Mouse (Mus musculus): ENCODE measurements around the gene Lancl3.

DNA sequence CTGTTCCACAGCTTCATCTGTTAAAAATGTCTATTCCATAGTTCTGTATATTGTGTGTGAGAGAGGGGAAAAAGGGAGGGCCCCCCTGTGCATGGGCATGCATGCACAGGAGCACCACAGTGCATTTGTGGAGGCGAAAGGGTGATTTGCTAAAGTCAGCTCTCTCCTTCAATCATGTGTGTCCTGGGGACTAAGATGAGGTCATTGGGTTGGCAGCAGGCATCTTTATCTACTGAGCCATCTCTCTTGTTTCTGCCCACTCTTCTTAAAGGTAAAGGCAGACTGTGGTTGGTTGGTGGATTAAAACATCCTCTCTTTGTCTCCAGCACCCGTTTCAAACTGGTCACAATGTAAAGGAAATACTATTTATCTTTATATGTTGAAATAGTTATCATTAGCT, 27.4 kb downstream of the Lancl3 start:
- TF ChIP-seq CTCF (IDR thresholded peaks at IDR 0.05; ENCODE audit: control insufficient read depth, insufficient read depth, insufficient read length) (no peak), MYOD1 (IDR thresholded peaks at IDR 0.05; ENCODE audit: control insufficient read depth, insufficient read length, low read depth) (no peak), MYOG (IDR thresholded peaks at IDR 0.05; ENCODE audit: control insufficient read depth, extremely low read depth, insufficient read length) (no peak)
